Mouse (Mus musculus): ENCODE measurements around the gene Dio1.

The Dio1 gene

GRCm38 (mm10) chr4:107306966-107307365 lies at the start of gene Dio1:
Gene Dio1, minus strand, starts transcription at chr4:107307169.
- no peak for DNase-seq (ENCODE audit: low spot score)

GRCm38 (mm10) chr4:107354543-107354942 lies 47.6 kb upstream of the Dio1 start:
- no peak for DNase-seq (ENCODE audit: low spot score)

DNA sequence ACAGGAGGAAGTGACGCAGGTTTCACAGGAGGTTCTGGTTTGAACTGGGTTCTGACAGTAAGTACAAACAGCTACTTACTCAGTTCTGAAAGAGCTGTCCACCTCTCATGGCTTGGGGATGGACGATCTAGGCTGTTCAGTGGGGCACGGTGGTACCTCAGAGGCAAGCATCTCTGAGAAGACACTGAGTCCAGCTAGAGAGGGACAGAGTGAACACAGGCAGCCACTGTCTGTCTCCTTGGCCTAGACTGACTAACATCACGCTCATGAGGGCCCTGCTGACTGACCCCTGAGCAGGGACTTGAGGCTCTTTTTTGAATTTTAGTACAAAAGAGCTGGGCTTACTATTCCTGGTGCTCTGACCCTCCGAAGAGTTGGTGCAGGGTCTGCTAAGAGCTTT lies 47.2 kb upstream of the Dio1 start:
- DNase-seq (ENCODE audit: low spot score) = no peak

DNA sequence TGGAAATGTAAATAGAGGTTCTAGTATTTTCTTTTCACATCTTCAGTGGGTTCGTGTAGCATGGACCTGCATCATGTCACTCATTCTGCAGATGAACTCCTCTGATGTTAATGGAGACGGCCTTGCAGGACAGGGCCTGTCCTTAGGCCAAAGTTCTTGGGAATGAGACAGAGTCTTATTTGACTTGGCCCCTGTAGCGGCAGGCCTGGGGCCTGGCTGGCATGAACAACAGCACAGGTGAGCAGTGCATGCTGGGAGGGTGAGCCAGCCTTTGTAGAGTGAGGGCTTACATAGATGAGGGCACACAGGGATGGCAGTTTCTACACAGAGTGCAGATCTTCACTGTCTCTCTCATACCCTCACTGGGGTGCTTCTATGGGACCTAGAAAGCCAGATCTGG lies 46.6 kb upstream of the Dio1 start:
- DNase-seq (ENCODE audit: low spot score) = no peak

DNA sequence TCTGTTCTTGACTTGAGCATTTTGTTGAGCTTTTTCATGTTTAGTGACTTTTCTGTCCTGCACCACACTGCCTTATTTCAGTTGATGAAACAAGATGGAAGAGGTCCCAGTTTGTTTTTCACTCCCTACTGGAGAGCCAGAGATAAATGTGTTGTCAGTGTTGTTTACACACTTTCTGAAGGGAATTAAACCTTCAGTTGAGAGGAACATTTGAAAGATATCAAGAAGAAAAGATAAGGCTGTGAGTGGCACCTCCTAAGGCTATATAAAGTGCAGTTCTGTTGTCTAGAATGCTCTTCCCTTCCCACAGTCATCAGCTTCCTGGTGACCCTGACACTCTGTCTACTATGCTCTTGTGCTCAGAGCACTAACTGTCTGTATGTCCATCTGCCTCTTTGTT lies 44.4 kb upstream of the Dio1 start:
- no peak for DNase-seq (ENCODE audit: low spot score)

DNA sequence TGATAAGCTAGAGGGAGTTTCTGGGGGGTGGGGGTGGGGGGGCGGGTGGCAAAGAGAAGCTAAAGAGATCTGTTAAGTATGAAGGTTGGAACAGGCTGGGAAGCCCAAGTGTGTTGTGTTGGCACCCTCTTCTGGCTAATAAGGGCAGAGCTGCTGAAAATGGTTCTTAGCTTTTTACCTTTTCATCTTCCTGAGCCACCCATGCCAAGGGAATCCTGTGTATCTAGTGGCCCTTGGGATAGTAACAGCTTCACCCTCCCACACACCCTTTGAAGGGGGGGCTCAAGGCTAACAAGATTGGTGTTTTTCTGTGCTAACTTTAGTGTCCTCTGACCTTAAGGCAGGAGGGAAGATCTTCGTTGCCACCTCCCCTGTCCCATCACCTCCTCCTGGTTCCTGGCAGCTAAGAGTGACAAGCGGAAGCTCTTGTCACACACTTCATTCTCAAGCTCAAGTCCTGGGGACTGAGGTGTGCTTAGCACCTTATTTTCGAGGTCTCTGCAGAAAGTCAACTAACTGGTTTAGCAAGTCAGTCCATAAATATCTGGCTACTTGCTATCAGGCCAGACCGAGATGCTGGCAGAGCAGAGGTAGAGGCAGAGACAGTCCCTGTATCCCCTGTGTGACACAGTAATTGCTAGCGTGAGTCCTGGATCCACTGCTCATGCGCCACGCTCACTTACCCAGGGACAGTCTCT lies 42.5 kb upstream of the Dio1 start:
- no peak for DNase-seq (ENCODE audit: low spot score)

DNA sequence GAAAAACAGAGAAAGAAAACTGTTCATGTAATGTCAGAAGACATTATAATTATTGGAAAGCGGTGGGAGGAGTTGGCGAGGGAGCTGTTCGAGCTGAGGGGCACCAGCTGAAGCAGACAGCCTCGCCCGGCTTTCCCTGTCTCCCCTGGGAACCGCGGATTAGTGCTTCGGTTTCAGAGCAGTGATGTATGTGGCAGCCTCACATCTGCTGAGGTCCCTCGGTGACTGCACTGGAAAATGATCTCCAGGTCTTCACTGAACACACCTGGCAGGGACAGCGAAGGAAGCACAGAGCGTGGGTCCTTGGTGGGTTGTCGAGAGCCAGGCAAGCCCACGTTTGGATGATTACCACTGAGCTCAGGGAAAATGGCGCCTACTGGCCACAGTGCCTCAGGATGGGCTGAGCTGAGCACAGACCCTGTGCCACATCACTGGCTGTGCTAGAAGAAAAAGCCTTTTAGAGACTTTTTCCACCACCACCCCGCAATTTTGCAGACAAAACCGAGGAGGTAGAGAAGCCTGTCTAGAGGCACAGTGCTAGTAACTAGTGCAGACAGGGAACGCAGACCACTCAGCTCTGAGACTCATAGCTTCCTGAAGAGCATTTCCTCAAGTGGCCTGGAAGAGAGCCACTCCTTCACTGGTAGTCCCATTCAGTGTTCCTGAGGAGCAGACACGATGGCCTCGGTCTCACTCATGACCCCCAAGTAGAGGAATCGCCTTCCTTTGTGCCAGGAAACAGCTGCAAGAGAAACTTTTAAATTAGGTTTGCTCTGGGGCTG lies 41.8 kb upstream of the Dio1 start:
- DNase-seq (ENCODE audit: low spot score) = no peak

GRCm38 (mm10) chr4:107347221-107347620 lies 40.3 kb upstream of the Dio1 start:
- no peak for DNase-seq (ENCODE audit: low spot score)

GRCm38 (mm10) chr4:107344612-107345011 lies 37.6 kb upstream of the Dio1 start:
- DNase-seq (ENCODE audit: low spot score) = no peak

DNA sequence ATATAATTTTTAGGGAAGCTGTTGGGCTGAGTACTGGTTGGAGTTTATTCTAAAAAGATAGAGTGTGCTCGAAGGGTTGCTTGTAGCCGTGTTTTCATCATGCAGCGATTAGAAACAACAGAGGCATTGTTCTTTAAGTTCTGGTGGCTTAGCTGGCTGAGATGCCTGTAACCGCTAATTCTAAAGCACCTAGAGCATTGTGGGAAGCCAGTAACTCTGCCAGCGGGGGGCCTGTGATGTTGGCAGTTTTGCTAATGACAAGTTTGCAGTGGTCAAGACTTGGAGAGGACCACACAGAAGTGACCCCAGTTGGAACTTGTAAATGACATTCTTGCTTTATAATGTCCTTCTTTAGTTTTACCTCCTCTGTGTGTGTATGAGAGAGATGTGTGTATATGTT lies 34.4 kb upstream of the Dio1 start:
- no peak for DNase-seq (ENCODE audit: low spot score)

DNA sequence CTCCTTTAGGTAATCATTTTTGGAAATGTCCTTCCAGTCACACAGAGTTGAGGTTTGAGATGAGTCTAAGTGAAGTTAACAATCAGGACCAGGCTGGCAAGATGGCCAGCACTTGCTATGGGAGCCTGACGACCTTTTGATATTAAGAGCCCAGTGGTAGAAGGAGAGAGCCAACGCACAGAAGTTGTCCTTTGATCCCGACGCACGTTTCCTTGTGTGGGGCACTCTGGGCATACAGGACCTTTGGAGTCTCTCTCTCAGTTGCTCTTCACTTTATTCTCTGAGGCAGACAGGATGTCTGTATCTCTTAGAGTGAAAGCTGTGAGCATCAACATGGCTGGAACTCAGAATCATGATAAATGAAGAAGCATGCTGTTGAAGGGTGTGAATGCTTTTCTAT lies 30.5 kb upstream of the Dio1 start:
- no peak for DNase-seq (ENCODE audit: low spot score)

DNA sequence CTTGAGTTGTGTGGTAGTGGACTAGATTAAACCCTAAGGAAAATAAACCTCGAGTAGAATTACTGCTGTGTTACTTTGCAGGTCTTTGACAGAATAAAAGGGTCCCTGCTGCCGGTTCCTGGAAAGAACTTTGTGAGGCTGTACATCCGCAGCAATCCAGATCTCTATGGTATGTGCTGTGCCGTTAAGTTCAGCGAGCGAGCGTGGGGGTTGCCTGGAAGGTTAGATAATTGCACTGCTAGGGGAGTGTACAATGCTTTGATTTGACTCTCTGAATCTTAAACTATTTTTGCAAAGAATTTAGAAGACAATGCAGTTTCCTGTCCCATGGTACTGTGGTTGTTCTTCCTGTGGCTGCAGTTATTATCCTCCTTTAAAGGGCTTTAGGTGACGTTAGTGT lies 29.4 kb upstream of the Dio1 start:
- DNase-seq (ENCODE audit: low spot score) = no peak

- DNase-seq (ENCODE audit: low spot score) = no peak
Observed at GRCm38 (mm10) chr4:107333514-107333913, 26.5 kb upstream of the Dio1 start.

GRCm38 (mm10) chr4:107328530-107328929 lies 21.6 kb upstream of the Dio1 start:
- no peak for DNase-seq (ENCODE audit: low spot score)

DNA sequence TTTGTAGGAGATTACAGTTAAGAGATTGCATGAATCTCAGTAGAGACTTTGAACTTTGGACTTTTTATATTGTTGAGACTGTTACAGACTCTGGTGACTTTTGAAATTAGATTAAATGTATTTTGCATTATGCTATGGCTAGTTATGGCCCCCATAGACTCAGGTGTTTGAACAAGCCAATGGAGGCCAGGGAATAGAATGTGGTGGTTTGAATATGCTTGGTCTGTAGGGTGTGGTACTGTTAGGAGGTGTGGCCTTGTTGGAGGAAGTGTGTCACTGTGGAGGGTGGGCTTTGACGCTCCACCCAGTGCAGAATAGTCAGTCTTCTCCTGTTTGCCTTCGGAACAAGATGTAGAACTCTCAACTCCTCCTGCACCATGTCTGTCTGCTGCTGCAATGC lies 16.1 kb upstream of the Dio1 start:
- no peak for DNase-seq (ENCODE audit: low spot score)

DNA sequence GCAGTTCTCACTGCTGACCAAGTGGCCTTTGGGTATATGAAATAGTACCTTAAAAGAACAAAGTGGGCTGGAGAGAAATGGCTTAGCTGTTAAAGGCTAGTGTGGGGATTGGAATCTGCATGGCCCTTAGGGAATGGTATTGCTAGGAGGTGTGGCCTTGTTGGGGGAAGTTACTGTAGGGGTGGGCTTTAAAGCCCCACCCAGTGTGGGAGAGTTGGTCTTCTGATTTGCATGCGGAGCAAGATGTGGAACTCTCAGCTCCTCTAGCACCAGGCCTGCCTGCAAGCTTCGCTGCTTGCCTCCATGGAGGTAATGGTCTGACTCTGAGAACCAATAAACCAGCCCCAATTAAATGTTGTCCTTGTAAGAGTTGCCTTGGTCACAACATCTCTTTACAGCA lies 14.1 kb upstream of the Dio1 start:
- DNase-seq (ENCODE audit: low spot score) = no peak

DNA sequence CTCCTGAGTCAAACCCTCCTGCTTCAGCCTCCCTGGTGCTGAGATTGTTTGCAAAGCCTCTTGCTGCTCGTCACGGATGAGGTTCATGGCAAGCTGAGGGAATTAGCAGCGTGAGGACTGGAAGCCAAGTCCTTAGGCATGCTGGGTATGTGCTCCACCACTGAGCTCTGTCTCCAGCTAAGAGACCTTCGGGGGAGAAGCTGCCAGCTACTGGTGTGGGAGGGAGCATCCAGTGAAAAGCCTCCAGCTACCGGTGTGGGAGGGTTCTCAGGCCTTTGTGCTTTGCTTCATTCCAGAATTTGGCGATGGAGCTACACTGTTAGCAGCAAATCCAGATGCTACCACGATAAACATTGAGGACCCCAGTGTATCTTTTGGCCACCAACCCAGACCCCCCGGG lies 11.7 kb upstream of the Dio1 start:
- DNase-seq (ENCODE audit: low spot score) = no peak

DNA sequence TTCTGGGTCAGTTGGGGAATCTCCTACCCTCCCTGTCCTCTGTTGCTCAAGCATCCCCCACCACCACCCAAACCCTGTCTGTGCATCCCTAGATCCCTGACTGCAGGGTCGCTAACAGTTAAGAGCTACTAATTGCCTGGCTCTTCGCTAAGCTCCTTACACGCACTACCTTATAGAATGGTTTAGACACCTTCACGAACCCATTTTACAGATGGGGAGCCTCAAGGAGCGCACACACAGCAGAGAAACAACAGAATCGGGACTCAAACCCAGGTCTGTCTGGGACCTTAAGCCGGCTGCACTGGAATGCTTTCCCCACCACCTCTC lies 7.5 kb upstream of the Dio1 start:
- no peak for DNase-seq (ENCODE audit: low spot score)

DNA sequence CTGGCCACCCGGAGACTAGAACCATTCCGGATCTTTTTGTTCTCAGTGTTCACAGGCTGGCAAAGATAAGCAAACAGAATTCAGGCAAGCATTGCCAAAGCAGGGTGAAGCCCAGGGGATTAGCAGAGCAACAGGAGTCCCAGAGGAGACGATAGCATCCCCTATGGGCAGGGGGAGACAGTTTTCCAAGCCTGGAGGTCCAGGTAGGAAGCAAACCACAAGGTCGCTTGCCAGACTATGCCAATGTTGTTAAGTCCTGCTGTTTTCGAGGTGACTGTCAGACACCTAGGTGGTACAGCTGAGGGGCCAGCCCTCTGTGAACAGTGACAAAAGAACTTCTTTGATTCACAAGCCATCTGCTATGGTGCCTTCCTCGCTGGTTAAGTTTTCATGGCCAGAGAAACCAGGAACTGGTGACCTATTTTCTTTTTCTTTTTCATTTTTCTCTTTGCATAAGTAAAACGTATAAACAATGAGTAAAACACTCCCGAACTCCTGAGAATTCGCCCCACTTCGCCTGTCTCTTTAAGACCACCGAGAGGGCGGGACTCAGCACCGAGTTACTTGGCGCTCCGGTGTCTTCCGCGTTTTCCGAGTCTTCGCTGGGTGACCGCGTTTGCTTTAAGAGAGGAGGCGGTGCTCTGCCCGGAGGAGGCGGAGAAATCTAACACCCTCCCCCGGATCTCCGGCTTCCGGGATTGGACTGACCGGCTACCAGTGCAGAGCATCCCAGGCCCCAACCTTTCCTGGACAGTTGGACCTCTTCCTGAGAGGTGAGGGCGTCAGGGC lies 6.9 kb upstream of the Dio1 start, which contains the start of gene Yipf1:
Gene Yipf1, plus strand, starts transcription at position 674 of the 789 bp plus-strand sequence.
- DNase-seq (ENCODE audit: low spot score) = peak; percentile 88

DNA sequence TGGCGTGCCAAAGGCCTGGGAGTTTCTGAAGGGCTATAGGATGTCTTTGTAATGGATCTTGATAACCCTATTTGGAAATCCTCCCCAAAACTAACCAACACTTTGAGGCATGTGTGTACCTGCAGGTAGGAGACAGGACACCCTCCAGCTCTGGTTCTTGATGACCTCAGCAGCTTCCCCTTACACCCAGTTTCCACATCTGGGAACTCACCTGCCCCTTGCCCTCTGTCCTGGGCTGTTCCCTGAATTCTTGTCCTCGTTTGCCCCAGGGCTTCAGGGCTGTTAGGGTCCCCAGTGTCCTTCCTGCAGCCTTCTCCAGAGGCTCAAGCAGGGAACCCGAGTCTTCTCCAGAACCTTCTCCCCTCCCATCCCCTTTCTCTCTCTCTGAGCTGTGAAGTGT lies 3.4 kb downstream of the Dio1 start:
- no peak for DNase-seq (ENCODE audit: low spot score)

DNA sequence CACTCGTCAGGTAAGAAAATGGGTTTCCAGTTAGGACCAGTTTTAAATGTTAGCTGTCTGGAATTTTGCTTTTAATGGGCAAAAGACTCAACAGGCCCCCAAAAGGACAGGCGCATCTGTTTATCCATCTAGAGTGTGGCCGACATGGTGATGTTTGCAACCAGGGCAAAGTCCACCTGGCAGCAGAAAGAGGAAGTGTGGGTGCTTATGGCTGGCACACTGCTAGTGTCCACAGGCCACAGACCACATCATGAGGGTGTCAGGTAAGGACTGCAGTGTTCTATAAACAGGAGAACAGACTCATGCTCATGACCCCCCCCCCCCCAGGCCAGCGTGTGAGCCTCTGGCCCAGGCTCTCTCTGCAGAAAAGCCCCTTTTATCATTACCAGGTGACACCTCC lies 4.1 kb downstream of the Dio1 start:
- DNase-seq (ENCODE audit: low spot score) = no peak

DNA sequence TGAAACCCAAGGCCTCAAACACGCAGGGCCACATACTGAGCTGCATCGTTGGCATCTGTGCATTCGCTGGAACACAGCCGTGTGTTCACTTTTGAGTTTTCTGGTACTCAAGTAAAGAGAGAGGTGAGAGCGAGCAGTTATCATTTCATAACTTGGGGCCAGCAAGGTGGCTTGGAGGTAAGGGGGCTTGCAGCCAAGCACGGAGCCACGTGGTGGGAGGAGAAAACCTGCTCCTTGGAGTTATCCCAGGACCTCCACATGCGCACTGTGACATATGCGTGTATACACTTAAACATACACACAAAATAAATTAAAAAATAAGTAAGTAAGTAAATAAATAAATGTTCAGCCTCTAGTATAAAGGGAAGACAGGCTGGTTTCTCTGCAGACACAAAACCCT lies 4.7 kb downstream of the Dio1 start:
- DNase-seq (ENCODE audit: low spot score) = no peak

- no peak for DNase-seq (ENCODE audit: low spot score)
Observed at GRCm38 (mm10) chr4:107300902-107301555, 5.9 kb downstream of the Dio1 start.
